Comparison of ENCODE assay signal across 9 mouse cellular contexts in genomic region chr7:130129359-130129960, GRCm38 (mm10).
A peak's percentile ranks its signal among the peaks of the same experiment; 100 is the strongest.
DNase-seq lines count a peak whose midpoint lies in the region; ATAC-seq and TF ChIP-seq lines count a peak whose summit lies in the region.
"Had no signal": no experiment of that assay in that cellular context is flagged by ENCODE, and none has a peak within 500 bp of the region (broad histone marks: within the 10 kb centered on the region; RNA-seq: fewer than 3 reads in every experiment).

No protein-coding gene starts in this region.

- no peaks in the 10 kb centered on the region for H3K9me3 ChIP-seq in embryonic facial prominence, embryonic 15.5 days (replicated peaks)
- no peaks in the 10 kb centered on the region for H3K9me3 ChIP-seq in limb, embryonic 12.5 days
- no peaks in the 10 kb centered on the region for H3K9me3 ChIP-seq in stomach, postnatal 0 days (ENCODE audit: control insufficient read depth, low read length)

- H3K9ac ChIP-seq in embryonic facial prominence, embryonic 15.5 days = no peak overlapping the region
- H3K9ac ChIP-seq in limb, embryonic 12.5 days (replicated peaks) = no peak overlapping the region
- H3K9ac ChIP-seq in stomach, postnatal 0 days (ENCODE audit: low read length) = no peak overlapping the region

- TF ChIP-seq CTCF in layer of hippocampus, adult 2 months (conservative IDR thresholded peaks at IDR 0.05) = no peak
- no peak for TF ChIP-seq CTCF in stomach, postnatal 0 days (IDR thresholded peaks at IDR 0.05; ENCODE audit: low read depth)

- H3K4me1 ChIP-seq in embryonic facial prominence, embryonic 15.5 days = peaks cover 23% of the 10 kb centered on the region
- peaks cover 8% of the 10 kb centered on the region; the same call in 1 of the 2 replicates for H3K4me1 ChIP-seq in limb, embryonic 12.5 days (replicated peaks)
- H3K4me1 ChIP-seq in stomach, postnatal 0 days (replicated peaks; ENCODE audit: control insufficient read depth, insufficient read depth) = no peaks in the 10 kb centered on the region

- intact Hi-C loops in left cerebral cortex, postnatal 14 days (cut with DNase I) = no loop called here

- DNase-seq in layer of hippocampus, adult 2 months (ENCODE audit: low spot score in 2 of 2) = peak; percentile 18 to 60
- no peak for DNase-seq in layer of hippocampus, postnatal 25 days (ENCODE audit: extremely low spot score in 1 of 2, low spot score in 1 of 2)
- no peak for DNase-seq in stomach, postnatal 0 days (ENCODE audit: low spot score)
- DNase-seq in left cerebral cortex, postnatal 14 days (ENCODE audit: low spot score in 2 of 2) = no peak
- no peak for DNase-seq in spleen, adult 18-20 months

- H3K4me2 ChIP-seq in embryonic facial prominence, embryonic 15.5 days (replicated peaks) = peak overlapping the region; percentile 34
- peak overlapping the region; percentile 33 for H3K4me2 ChIP-seq in limb, embryonic 12.5 days
- H3K4me2 ChIP-seq in stomach, postnatal 0 days (replicated peaks; ENCODE audit: low read depth) = 0 out of 2 replicates have a peak overlapping the region, but pooled peaks have one; percentile 5

- 11% methylated on average over 16 of the region's 16 CpGs for WGBS in embryonic facial prominence, embryonic 15.5 days
- WGBS in limb, embryonic 12.5 days = 10% methylated on average over 16 of the region's 16 CpGs
- 35% methylated on average over 16 of the region's 16 CpGs for WGBS in stomach, postnatal 0 days

- no peaks in the 10 kb centered on the region for H3K27me3 ChIP-seq in embryonic facial prominence, embryonic 15.5 days
- no peaks in the 10 kb centered on the region for H3K27me3 ChIP-seq in limb, embryonic 12.5 days
- no peaks in the 10 kb centered on the region for H3K27me3 ChIP-seq in stomach, postnatal 0 days (ENCODE audit: control insufficient read depth, insufficient read depth, low read length)

- TF ChIP-seq EP300 in stomach, postnatal 0 days (optimal IDR thresholded peaks at IDR 0.05) = no peak

- no peak for ATAC-seq in embryonic facial prominence, embryonic 15.5 days (ENCODE audit: insufficient number of reproducible peaks, low FRiP score, low TSS enrichment, low read depth)
- ATAC-seq in limb, embryonic 12.5 days (ENCODE audit: insufficient number of reproducible peaks, insufficient read depth, low FRiP score, low TSS enrichment, low read depth) = no peak
- no peak for ATAC-seq in stomach, postnatal 0 days (ENCODE audit: low FRiP score, low TSS enrichment)
- no peak for ATAC-seq in granulocyte monocyte progenitor cell, adult 5-6 weeks (replicated peaks; ENCODE audit: poor library complexity, severe bottlenecking)

- no peak overlapping the region for H3K4me3 ChIP-seq in layer of hippocampus, adult 2 months
- 0 out of 2 replicates have a peak overlapping the region, but pooled peaks have one; percentile 1 for H3K4me3 ChIP-seq in embryonic facial prominence, embryonic 15.5 days (replicated peaks)
- H3K4me3 ChIP-seq in limb, embryonic 12.5 days (replicated peaks) = no peak overlapping the region
- H3K4me3 ChIP-seq in stomach, postnatal 0 days (ENCODE audit: low read depth, low read length) = no peak overlapping the region
- H3K4me3 ChIP-seq: left cerebral cortex, adult 2 months had no signal

- H3K27ac ChIP-seq in layer of hippocampus, adult 2 months = peak overlapping the region; percentile 32; the same call in 1 of the 2 replicates
- peak overlapping the region; percentile 30; the same call in 1 of the 2 replicates for H3K27ac ChIP-seq in embryonic facial prominence, embryonic 15.5 days (replicated peaks)
- peak overlapping the region; percentile 13; the same call in 1 of the 2 replicates for H3K27ac ChIP-seq in limb, embryonic 12.5 days
- H3K27ac ChIP-seq in stomach, postnatal 0 days (replicated peaks) = 0 out of 2 replicates have a peak overlapping the region, but pooled peaks have one; percentile 53
- H3K27ac ChIP-seq: left cerebral cortex, adult 2 months had no signal

- H3K36me3 ChIP-seq in embryonic facial prominence, embryonic 15.5 days = no peaks in the 10 kb centered on the region
- no peaks in the 10 kb centered on the region for H3K36me3 ChIP-seq in limb, embryonic 12.5 days
- H3K36me3 ChIP-seq in stomach, postnatal 0 days (ENCODE audit: control insufficient read depth, insufficient read depth, low read length) = no peaks in the 10 kb centered on the region

Comparison
In these comparisons a context has a peak if more than half of its experiments do, and no peak if none do; other contexts are left out.
1. DNase-seq: peak in layer of hippocampus, adult 2 months (2 of 2); none in layer of hippocampus, postnatal 25 days (0 of 2), stomach, postnatal 0 days (single experiment), left cerebral cortex, postnatal 14 days (0 of 2) and spleen, adult 18-20 months (0 of 2).
2. Peak in every context shown above with its lines, with median percentiles within 50 percentile points of each other: H3K27ac ChIP-seq and H3K4me2 ChIP-seq.